Mouse (Mus musculus): Measurements from ENCODE around the gene Fbxl17. TPM values are rescaled to one million over a fixed set of nuclear protein-coding genes. Genes with fewer than 3 reads are reported as not detected.

Fbxl17 gene
- polyA plus RNA-seq, 1 experiment = 27.5 TPM

DNA sequence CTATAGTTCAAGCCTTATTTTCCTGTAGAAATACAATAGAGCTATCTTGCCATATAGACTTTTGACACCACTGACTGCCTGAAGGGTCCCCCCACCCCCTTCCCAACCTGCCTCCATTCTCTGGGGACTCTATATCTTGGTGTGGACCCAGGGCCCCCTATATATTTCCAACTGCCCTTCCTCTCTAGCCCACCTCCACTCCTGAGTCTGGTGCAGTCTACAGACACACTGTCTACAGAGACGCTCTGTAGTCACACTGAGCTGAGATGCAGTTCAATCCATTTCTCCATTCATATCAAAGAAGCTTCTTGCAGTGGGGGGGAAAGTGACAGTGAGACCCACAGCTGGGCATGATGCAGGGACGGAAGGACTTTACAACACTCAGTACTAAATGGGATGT lies 226.5 kb downstream of the Fbxl17 start:
- Histone ChIP-seq H3K27ac (ENCODE audit: insufficient read depth, low read length) (no peak overlapping the region), H3K4me3 (ENCODE audit: insufficient read depth, low read length) (no peak overlapping the region), H3K4me1 (ENCODE audit: control insufficient read depth, insufficient read depth, low read length) (no peaks in the 10 kb centered on the region)
- TF ChIP-seq CTCF (IDR thresholded peaks at IDR 0.05; ENCODE audit: borderline replicate concordance, insufficient read depth, low read length) = no peak

DNA sequence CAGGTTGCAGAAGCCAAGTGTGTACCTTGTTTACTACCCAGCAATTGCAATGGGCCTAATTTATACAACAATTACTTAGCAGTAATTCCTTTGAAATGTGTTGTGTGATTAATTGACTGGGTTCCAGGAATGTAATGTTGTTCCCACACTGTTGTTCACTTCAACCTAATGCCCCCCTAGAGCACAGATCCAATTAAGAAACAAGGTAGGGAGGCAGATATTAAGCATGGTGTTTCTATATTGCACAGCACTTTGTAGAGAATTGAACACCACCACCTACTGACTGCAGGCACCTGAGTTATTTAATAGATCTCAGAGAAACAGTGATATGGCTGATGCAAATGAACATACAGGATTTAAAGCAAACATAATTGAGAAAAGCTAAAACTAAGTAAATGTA lies 226.9 kb downstream of the Fbxl17 start:
- H3K4me3 ChIP-seq (ENCODE audit: insufficient read depth, low read length) = no peak overlapping the region
- no peaks in the 10 kb centered on the region for H3K4me1 ChIP-seq (ENCODE audit: control insufficient read depth, insufficient read depth, low read length)
- TF ChIP-seq CTCF (IDR thresholded peaks at IDR 0.05; ENCODE audit: borderline replicate concordance, insufficient read depth, low read length) (no peak), POLR2A (IDR thresholded peaks at IDR 0.05; ENCODE audit: low read depth, low read length) (no peak)
- no peak overlapping the region for H3K27ac ChIP-seq (ENCODE audit: insufficient read depth, low read length)

DNA sequence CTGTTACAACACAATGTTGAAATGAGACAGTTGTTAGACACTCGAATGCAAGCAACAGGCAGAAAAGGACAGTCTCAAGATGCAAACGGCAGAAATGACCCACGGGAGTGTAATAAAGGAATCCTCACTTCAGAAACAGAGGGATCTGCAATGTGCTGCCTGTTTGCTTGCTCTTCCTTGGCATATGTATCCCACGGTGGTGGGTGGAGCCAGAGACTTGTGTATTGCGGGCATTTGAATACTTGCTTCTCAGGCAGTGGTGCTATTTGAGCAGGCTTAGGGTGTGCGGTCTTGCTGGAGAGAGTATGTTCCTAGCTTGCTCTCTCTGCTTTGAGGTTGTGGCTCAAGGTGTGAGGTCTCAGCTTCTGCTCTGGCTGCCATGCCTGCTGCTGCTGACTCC lies 228.8 kb downstream of the Fbxl17 start:
- no peaks in the 10 kb centered on the region for H3K4me1 ChIP-seq (ENCODE audit: control insufficient read depth, insufficient read depth, low read length)

DNA sequence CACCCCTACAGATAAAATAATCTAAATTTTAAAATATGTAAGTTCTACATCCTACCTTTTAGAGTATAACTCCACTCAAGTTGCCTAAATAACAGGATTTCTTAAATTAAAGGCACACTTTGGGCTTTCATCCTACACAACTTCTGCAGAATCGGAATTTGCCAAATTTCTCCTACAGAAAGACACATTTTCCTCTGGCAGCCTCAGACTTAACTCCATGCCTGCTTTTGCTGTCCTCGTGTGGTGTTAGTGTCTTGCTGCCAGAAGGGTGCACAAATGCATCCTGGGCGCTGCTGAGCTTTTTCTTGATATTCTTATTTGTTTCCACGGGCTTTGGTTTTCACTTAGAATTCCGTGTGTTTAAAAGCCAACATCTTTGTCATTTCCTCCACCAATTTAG lies 229.3 kb downstream of the Fbxl17 start:
- no peak overlapping the region for H3K27ac ChIP-seq (ENCODE audit: insufficient read depth, low read length)
- no peaks in the 10 kb centered on the region for H3K4me1 ChIP-seq (ENCODE audit: control insufficient read depth, insufficient read depth, low read length)
- TF ChIP-seq CTCF (IDR thresholded peaks at IDR 0.05; ENCODE audit: borderline replicate concordance, insufficient read depth, low read length) (no peak), POLR2A (IDR thresholded peaks at IDR 0.05; ENCODE audit: low read depth, low read length) (no peak)
- H3K4me3 ChIP-seq (ENCODE audit: insufficient read depth, low read length) = no peak overlapping the region

More for the DNA sequence above, 228.8 kb downstream of the Fbxl17 start:
- no peak overlapping the region for H3K27ac ChIP-seq (ENCODE audit: insufficient read depth, low read length)
- H3K4me3 ChIP-seq (ENCODE audit: insufficient read depth, low read length) = no peak overlapping the region
- TF ChIP-seq CTCF (IDR thresholded peaks at IDR 0.05; ENCODE audit: borderline replicate concordance, insufficient read depth, low read length) (no peak), POLR2A (IDR thresholded peaks at IDR 0.05; ENCODE audit: low read depth, low read length) (no peak)

DNA sequence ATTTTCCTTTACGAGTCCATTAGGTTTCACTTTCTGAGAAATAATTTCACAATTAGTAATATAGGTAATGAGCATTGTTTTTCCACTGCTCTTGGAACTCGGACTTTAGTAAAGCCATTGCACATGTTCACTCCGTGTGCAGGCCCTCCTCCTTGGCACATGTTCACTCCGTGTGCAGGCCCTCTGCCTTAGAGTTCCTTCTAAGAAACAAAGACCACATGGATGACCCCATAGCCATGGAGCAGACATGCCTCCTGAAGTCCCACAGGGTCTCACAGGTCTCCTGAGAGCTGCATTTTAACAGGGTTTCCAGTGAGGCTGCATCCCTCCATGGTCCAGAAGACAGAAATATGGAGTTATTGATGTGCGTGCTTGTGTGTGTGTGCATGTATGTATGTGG lies 237.1 kb downstream of the Fbxl17 start:
- H3K4me1 ChIP-seq (ENCODE audit: control insufficient read depth, insufficient read depth, low read length) = no peaks in the 10 kb centered on the region
- H3K4me3 ChIP-seq (ENCODE audit: insufficient read depth, low read length) = no peak overlapping the region
- no peak overlapping the region for H3K27ac ChIP-seq (ENCODE audit: insufficient read depth, low read length)
- no peak for TF ChIP-seq CTCF (IDR thresholded peaks at IDR 0.05; ENCODE audit: borderline replicate concordance, insufficient read depth, low read length)
- TF ChIP-seq POLR2A (IDR thresholded peaks at IDR 0.05; ENCODE audit: low read depth, low read length) = no peak

DNA sequence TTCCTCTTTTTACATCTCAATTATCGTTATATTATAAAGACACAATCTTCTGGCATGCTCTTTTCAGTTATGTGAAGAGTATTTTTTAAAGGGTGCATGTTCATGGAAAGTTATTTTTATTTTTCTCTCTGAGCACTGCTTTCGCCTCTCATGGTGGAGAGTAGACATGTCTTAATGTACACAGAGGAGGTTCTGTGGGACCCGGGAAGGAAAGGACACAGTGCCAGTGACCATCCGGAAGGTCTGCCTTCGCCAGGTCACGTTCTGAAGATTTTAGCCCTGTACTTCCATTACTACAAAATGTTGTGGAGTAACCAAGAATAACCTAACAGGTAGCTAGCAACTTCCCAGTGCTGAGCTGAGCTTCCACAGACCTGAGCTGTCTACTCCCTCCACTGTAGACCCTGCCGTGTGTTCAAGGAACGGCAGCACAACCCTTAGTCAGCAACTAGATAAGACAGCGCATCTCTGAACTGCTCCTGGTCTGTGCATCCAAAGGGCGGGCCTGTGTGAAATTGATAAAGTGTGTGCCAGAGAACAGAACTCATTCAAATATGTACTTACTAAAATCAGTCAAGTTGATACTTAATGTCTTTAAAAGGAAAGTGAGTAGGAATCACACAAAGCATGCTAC lies 238.2 kb downstream of the Fbxl17 start:
- Histone ChIP-seq H3K4me1 (ENCODE audit: control insufficient read depth, insufficient read depth, low read length) (no peaks in the 10 kb centered on the region), H3K4me3 (ENCODE audit: insufficient read depth, low read length) (no peak overlapping the region), H3K27ac (ENCODE audit: insufficient read depth, low read length) (no peak overlapping the region)
- TF ChIP-seq POLR2A (IDR thresholded peaks at IDR 0.05; ENCODE audit: low read depth, low read length) (no peak), CTCF (IDR thresholded peaks at IDR 0.05; ENCODE audit: borderline replicate concordance, insufficient read depth, low read length) (no peak)

DNA sequence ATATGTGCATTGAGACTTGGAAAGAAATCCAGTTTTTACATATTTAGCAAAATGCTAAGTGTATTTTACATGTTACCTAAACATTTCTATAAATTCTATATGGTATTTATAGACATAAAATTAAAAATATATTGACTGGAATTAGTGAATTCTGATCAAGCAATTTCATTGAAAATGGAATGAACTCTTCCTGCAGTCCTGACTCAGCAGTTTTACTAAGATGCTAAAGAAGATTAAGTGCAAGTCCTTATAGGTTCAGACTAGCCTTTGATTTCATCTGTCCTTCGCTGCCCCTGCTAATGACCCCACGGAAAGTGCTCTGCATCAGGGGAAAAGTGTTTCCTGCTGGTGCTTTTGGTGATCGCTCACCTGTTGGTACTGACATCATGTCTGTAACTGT lies 240.7 kb downstream of the Fbxl17 start:
- H3K4me1 ChIP-seq (ENCODE audit: control insufficient read depth, insufficient read depth, low read length) = no peaks in the 10 kb centered on the region
- TF ChIP-seq CTCF (IDR thresholded peaks at IDR 0.05; ENCODE audit: borderline replicate concordance, insufficient read depth, low read length) (no peak), POLR2A (IDR thresholded peaks at IDR 0.05; ENCODE audit: low read depth, low read length) (no peak)
- H3K4me3 ChIP-seq (ENCODE audit: insufficient read depth, low read length) = no peak overlapping the region
- H3K27ac ChIP-seq (ENCODE audit: insufficient read depth, low read length) = no peak overlapping the region

DNA sequence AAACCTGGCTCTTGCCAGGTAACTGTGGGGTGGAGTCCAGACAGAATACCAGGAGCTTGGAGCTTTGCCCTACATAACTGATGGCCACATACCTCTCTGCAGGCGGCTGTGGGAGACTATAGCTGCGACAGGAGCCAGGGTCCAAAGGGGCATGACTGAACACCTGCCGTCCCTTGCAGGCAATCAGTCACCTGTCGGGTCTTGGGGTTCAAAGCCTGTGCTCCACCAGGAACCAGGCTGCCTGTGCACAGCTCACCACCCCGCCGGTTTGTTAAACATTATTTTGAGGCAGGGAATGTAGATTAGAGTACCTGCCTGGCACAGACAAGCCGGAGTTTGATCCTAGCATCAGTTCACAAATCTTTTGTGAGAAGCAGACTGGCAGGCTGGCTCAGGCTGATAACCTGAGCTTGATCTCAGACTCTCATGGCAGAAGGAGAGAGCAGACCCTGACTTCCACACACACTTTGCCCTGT lies 253.6 kb downstream of the Fbxl17 start:
- no peak for TF ChIP-seq CTCF (IDR thresholded peaks at IDR 0.05; ENCODE audit: borderline replicate concordance, insufficient read depth, low read length)
- no peak for TF ChIP-seq POLR2A (IDR thresholded peaks at IDR 0.05; ENCODE audit: low read depth, low read length)
- H3K4me3 ChIP-seq (ENCODE audit: insufficient read depth, low read length) = no peak overlapping the region
- H3K4me1 ChIP-seq (ENCODE audit: control insufficient read depth, insufficient read depth, low read length) = no peaks in the 10 kb centered on the region
- H3K27ac ChIP-seq (ENCODE audit: insufficient read depth, low read length) = no peak overlapping the region

DNA sequence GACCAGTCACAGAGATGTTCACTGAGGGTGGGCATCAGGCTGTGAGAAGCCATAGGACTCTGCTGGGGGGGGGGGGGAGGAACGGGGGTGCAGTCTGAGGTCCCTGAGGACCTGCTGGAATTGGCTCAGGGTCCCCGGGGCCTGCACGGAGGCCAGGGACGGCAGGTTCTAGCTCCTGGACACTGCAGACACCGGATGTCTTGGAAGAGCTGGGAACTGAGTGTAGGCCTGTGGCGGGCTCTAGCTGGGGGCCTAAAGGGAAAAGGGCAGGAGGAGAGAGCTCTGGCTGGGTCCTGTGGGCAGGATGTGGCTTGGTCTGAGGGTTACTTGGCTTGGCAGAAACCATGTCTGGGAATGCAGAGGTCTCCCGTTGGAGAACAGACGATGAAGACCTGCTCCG lies 254.3 kb downstream of the Fbxl17 start:
- no peak overlapping the region for H3K4me3 ChIP-seq (ENCODE audit: insufficient read depth, low read length)
- TF ChIP-seq CTCF (IDR thresholded peaks at IDR 0.05; ENCODE audit: borderline replicate concordance, insufficient read depth, low read length) = no peak
- no peak for TF ChIP-seq POLR2A (IDR thresholded peaks at IDR 0.05; ENCODE audit: low read depth, low read length)
- no peak overlapping the region for H3K27ac ChIP-seq (ENCODE audit: insufficient read depth, low read length)
- H3K4me1 ChIP-seq (ENCODE audit: control insufficient read depth, insufficient read depth, low read length) = no peaks in the 10 kb centered on the region

DNA sequence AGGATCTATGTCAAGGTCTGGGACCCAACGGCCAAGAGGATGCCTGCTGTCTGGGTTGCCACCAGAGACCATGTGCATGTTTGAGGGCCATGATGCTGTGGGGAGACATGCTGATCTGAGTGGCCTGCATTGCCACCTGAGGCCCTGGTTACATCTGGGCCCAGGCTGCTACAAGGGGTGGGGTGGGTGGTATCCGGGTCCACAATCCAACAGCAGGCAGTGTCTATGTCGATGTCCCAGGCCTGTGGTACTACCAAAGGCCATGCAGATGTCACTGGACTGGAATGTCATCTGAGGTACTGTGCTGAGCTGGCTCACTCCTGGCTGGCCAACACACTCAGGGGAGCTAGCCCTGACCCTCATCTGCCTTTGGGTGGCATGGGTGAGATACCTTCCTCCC lies 257.1 kb downstream of the Fbxl17 start:
- Histone ChIP-seq H3K4me3 (ENCODE audit: insufficient read depth, low read length) (no peak overlapping the region), H3K27ac (ENCODE audit: insufficient read depth, low read length) (no peak overlapping the region), H3K4me1 (ENCODE audit: control insufficient read depth, insufficient read depth, low read length) (no peaks in the 10 kb centered on the region; the same call in 1 of the 2 replicates)
- TF ChIP-seq CTCF (IDR thresholded peaks at IDR 0.05; ENCODE audit: borderline replicate concordance, insufficient read depth, low read length) = no peak
- TF ChIP-seq POLR2A (IDR thresholded peaks at IDR 0.05; ENCODE audit: low read depth, low read length) = no peak

All from embryonic fibroblast, embryonic 13.5 days (primary cell).